Mouse (Mus musculus) B cell, adult (primary cell): ENCODE results near the gene Tmem50b. TPM values are rescaled to one million over a fixed set of nuclear protein-coding genes. Genes with fewer than 3 reads are reported as not detected.

Experiments
- total RNA-seq: library from RNA; stranded (reverse); gene quantifications from 4 replicates; pipeline ENCODE4 v1.2.4, GENCODE M21; 2023; ENCODE audit not compliant: inconsistent age

Gene Tmem50b
- 34.2 to 37.6 TPM (median 36.5 TPM) in 4 replicates for total RNA-seq

GRCm38 (mm10) chr16:91597672-91598010, at the start of gene Tmem50b:
Gene Tmem50b, minus strand, starts transcription at chr16:91597800.

GRCm38 (mm10) chr16:91646681-91647419, 49.2 kb upstream of the Tmem50b start, which contains the start of gene Gart:
Gene Gart, minus strand, starts transcription at chr16:91646952.

GRCm38 (mm10) chr16:91618511-91619501, 21.2 kb upstream of the Tmem50b start, which contains the start of gene Dnajc28:
Gene Dnajc28, minus strand, starts transcription at chr16:91619026.

GRCm38 (mm10) chr16:91546836-91547741, 50.5 kb downstream of the Tmem50b start, which contains the start of gene Ifngr2:
Gene Ifngr2, plus strand, starts transcription at chr16:91547072.

Other genes starting within 250 kb of the Tmem50b start
- 46.4 to 52.8 TPM (median 49.8 TPM) in 4 replicates for gene Ifnar2, start 225.0 kb downstream of the Tmem50b start, total RNA-seq
- not detected in 4 replicates for gene Gm21970, start 206.1 kb downstream of the Tmem50b start, total RNA-seq
- 89.3 to 102 TPM (median 92.4 TPM) in 4 replicates for gene Il10rb, start 191.6 kb downstream of the Tmem50b start, total RNA-seq
- 135 to 157 TPM (median 152 TPM) in 4 replicates for gene Ifnar1, start 112.6 kb downstream of the Tmem50b start, total RNA-seq
- 45.6 to 60.3 TPM (median 54.5 TPM) in 4 replicates for gene Ifngr2, start 50.7 kb downstream of the Tmem50b start, total RNA-seq
- gene Dnajc28, start 21.2 kb upstream of the Tmem50b start, total RNA-seq, result 0.48 to 2.8 TPM (median 1.4 TPM) in 4 replicates
- 76.4 to 88.1 TPM (median 82.4 TPM) in 4 replicates for gene Gart, start 49.2 kb upstream of the Tmem50b start, total RNA-seq
- gene Son, start 49.7 kb upstream of the Tmem50b start, total RNA-seq, result 501 to 548 TPM (median 535 TPM) in 4 replicates
- gene Donson, start 91.0 kb upstream of the Tmem50b start, total RNA-seq, result 72.4 to 97.6 TPM (median 81.4 TPM) in 4 replicates
- 43.3 to 58.0 TPM (median 45.5 TPM) in 4 replicates for gene Cryzl1, start 131.2 kb upstream of the Tmem50b start, total RNA-seq
- 14.6 to 22.5 TPM (median 19.2 TPM) in 4 replicates for gene Itsn1, start 131.5 kb upstream of the Tmem50b start, total RNA-seq